Mouse (Mus musculus) G1E (cell line): ENCODE data around the gene Slc30a2. TPM values are rescaled to one million over a fixed set of nuclear protein-coding genes. Genes with fewer than 3 reads are reported as not detected.

Experiments used
- ATAC-seq: 2 replicates; pipeline ENCODE4 v1.8.0; 2016; ENCODE audit warnings: mild to moderate bottlenecking; ENCODE audit not compliant: insufficient number of reproducible peaks, poor library complexity, low FRiP score, severe bottlenecking; ENCODE audit errors: extremely low read depth
- DNase-seq: peaks from one replicate; pipeline ENCODE4 v3.0.0; 2012; ENCODE audit warnings: low spot score
- H3K27me3 ChIP-seq: 2 replicates; pipeline ENCODE4 v1.6.1; 2012; ENCODE audit warnings: mild to moderate bottlenecking, low read length, inconsistent platforms; ENCODE audit not compliant: insufficient read depth
- H3K36me3 ChIP-seq: replicated peaks from 2 replicates; pipeline ENCODE3; 2012; ENCODE audit warnings: mild to moderate bottlenecking, inconsistent platforms
- H3K4me1 ChIP-seq: 2 replicates; pipeline ENCODE4 v1.6.1; 2012; ENCODE audit warnings: low read depth, low read length, inconsistent platforms, mixed read lengths; ENCODE audit not compliant: insufficient read depth
- H3K4me3 ChIP-seq: 2 replicates; pipeline ENCODE4 v1.5.1; 2012; ENCODE audit warnings: low read depth, mild to moderate bottlenecking, inconsistent platforms, low read length, moderate library complexity, mixed read lengths
- H3K9me3 ChIP-seq: replicated peaks from 2 replicates; pipeline ENCODE4 v1.6.1; 2012; ENCODE audit warnings: inconsistent platforms
- CTCF ChIP-seq: IDR thresholded peaks from 2 replicates; pipeline ENCODE4 v1.5.1; 2012; ENCODE audit warnings: low read depth, low read length, inconsistent platforms, mixed read lengths
- GATA1 ChIP-seq: IDR thresholded peaks from 2 replicates; pipeline ENCODE4 v1.6.1; 2012; ENCODE audit warnings: borderline replicate concordance, low read length, inconsistent platforms, mixed read lengths
- GATA2 ChIP-seq: IDR thresholded peaks from 2 replicates; pipeline ENCODE4 v1.6.1; 2012; ENCODE audit warnings: low read depth, low read length, inconsistent platforms, borderline replicate concordance
- POLR2AphosphoS5 ChIP-seq: IDR thresholded peaks from 2 replicates; pipeline ENCODE4 v1.6.1; 2012; ENCODE audit warnings: low read depth, low read length, inconsistent platforms; ENCODE audit not compliant: insufficient replicate concordance
- TAL1 ChIP-seq: conservative IDR thresholded peaks from 2 replicates; pipeline ENCODE4 v1.6.1; 2012; ENCODE audit warnings: low read depth, low read length, inconsistent platforms, mixed read lengths
- polyA plus RNA-seq: library from polyadenylated mRNA; stranded (reverse); fragments of >175 nt; gene quantifications from 2 replicates; pipeline ENCODE4 v1.2.3, GENCODE M21; 2012
- total RNA-seq, 2 experiments: library from RNA; stranded (forward) in 1 of 2; stranded (reverse) in 1 of 2; fragments of 200-1000 nt in 1 of 2; fragments of >200 nt in 1 of 2; fragmentation: Nextera tagmentation in 1 of 2; gene quantifications; 2 replicates each; pipeline ENCODE4 v1.2.3; 2014 to 2017

The Slc30a2 gene
- total and polyA plus RNA-seq, 3 experiments = 4.6 to 8.2 (median 5.6) TPM

DNA sequence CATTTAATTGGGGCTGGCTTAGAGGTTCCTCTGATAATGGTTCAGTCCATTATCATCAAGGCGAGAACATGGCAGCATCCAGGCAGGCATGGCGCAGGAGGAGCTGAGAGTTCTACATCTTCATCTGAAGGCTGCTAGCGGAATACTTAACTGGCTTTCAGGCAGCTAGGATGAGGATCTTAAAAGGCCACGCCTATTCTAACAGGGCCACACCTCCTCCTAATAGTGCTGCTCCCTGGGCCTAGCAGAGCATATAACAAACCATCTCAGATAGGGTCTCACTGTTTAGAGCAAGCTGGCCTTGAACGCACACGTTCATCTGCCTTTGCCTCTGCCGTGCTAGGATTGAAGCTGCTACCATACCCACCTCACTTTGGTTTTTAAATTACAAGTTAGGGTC lies 6.8 kb downstream of the Slc30a2 start:
- ATAC-seq = no peak
- TF ChIP-seq CTCF (no peak), GATA1 (no peak), GATA2 (no peak), TAL1 (no peak), POLR2AphosphoS5 (no peak)

DNA sequence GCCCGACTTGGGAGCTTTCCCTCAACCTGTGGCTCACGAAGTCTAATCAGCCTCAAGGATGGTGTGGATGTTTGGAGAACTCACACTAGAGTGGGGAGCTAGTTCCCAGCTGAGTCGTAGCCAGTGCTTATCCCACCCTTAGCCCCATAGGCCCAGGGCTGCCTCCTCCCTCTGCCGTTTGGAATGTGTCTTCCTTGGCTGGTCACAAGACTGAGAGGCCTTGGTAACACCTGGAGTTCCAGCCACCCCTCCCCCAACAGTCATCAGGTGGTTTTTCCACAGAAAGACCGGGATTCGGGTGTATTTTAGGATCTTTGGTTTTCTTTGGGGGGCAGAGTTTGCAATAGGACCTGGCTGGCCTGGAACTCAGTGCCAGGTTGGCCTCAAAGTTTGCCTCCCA lies 7.7 kb downstream of the Slc30a2 start:
- no peaks in the 10 kb centered on the region for H3K27me3 ChIP-seq
- H3K4me1 ChIP-seq = peaks cover 69% of the 10 kb centered on the region
- H3K4me3 ChIP-seq = no peak overlapping the region
- H3K36me3 ChIP-seq = peaks cover 99% of the 10 kb centered on the region
- no peak for TF ChIP-seq GATA2
- no peak for TF ChIP-seq POLR2AphosphoS5
- TF ChIP-seq TAL1 = no peak
- no peak for TF ChIP-seq GATA1
- no peak for TF ChIP-seq CTCF
- DNase-seq (no peak), ATAC-seq (no peak)
- H3K9me3 ChIP-seq = no peaks in the 10 kb centered on the region

More for the DNA sequence above, 6.8 kb downstream of the Slc30a2 start:
- Histone ChIP-seq H3K27me3 (no peaks in the 10 kb centered on the region), H3K4me3 (no peak overlapping the region), H3K36me3 (peaks cover 97% of the 10 kb centered on the region), H3K4me1 (peaks cover 66% of the 10 kb centered on the region), H3K9me3 (no peaks in the 10 kb centered on the region)
- no peak for DNase-seq

DNA sequence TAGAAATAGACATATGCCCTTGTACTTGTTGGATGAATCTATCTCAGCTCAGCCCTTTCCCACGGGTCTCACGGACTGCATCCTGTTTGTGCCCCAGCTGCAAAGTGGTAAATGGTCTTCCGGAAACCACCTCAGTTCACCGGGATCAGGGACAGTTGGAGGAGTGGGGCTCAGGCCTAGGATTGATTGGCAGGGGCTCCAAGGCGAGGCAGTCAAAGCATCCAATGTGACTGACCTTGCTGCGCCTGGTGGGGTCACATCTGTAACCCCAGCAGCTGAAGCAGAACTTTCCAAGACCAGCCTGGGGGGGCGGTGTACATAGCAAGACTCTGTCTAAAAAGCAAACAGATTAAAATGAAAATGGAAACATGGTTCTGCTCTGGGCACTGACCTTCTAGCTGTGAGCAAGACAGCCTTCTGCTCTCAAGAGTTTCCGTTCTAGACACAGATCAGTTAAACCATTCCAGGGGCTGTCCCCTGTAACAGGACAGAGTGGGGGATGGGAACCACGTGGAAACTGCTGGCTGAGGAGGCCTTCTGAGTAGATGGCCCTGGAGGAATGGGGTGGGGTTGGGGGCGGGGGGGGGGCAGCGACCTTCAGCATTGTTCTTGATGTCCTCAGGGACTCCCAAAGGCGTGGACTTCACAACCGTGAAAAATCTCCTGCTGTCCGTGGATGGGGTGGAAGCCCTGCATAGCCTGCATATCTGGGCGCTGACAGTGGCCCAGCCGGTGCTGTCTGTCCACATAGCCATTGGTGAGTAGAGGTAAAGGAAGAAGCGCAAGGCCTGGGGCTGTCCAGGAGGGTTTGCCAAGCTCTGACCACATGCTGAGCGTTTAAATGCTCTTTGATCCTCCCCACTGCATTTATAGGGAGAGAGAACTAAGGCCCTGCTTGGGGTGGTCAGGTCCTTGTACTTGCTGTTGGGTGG lies 8.6 kb downstream of the Slc30a2 start:
- H3K9me3 ChIP-seq = no peaks in the 10 kb centered on the region
- ATAC-seq (no peak), DNase-seq (no peak)
- H3K4me1 ChIP-seq = peaks cover 70% of the 10 kb centered on the region
- H3K27me3 ChIP-seq = no peaks in the 10 kb centered on the region
- H3K4me3 ChIP-seq = no peak overlapping the region
- TF ChIP-seq GATA1 (no peak), POLR2AphosphoS5 (no peak), TAL1 (no peak), CTCF (no peak), GATA2 (no peak)
- H3K36me3 ChIP-seq = peaks cover 97% of the 10 kb centered on the region

DNA sequence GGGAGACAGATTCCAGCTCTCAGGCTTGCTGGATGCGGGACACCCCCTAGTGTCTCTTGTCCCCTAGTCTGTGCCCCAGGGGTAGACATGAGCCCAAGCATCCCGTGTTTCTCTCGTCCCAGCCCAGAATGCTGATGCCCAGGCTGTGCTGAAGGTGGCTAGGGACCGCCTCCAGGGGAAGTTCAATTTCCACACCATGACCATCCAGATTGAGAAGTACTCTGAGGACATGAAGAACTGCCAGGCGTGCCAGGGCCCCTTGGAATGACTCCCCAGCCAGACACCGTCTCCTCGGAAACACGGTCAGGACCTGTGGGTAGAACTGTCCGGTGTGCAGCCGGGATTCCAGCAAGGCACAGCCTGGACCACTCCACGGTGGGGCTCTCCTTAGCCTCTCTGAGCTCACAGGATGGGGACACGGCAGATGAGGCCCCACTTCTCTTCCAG lies 9.3 kb downstream of the Slc30a2 start:
- peaks cover 91% of the 10 kb centered on the region for H3K36me3 ChIP-seq
- no peak overlapping the region for H3K4me3 ChIP-seq
- H3K4me1 ChIP-seq = peaks cover 72% of the 10 kb centered on the region
- no peak for ATAC-seq
- no peak for TF ChIP-seq GATA1
- no peak for TF ChIP-seq POLR2AphosphoS5
- TF ChIP-seq TAL1 = no peak
- no peak for TF ChIP-seq CTCF
- peaks cover 4% of the 10 kb centered on the region; the same call in 1 of the 2 replicates for H3K27me3 ChIP-seq
- no peak for DNase-seq
- no peaks in the 10 kb centered on the region for H3K9me3 ChIP-seq

DNA sequence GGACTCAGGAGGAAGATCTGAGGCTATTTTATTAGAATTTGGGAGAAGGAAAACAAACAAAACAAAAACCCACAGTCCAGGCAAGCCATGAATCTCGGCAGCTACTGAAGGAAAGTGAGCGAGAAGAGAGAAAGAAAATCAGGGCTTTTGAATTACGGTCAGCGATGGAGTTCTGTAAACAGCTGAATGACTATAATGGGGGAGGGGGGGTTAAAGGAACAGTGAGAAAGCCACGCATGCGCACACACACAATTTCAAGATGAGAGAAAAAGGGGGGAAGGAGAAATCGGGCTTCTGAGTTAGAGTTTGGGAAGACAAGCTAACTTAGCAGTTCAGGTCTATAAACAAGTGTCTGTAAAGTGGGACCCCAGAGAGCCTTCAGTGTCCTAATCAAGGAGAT lies 9.9 kb downstream of the Slc30a2 start:
- ATAC-seq = no peak
- H3K27me3 ChIP-seq = peaks cover 10% of the 10 kb centered on the region; the same call in 1 of the 2 replicates
- TF ChIP-seq POLR2AphosphoS5 (no peak), GATA2 (no peak), CTCF (no peak), GATA1 (no peak), TAL1 (no peak)
- no peak overlapping the region for H3K4me3 ChIP-seq
- peaks cover 85% of the 10 kb centered on the region for H3K36me3 ChIP-seq
- no peaks in the 10 kb centered on the region for H3K9me3 ChIP-seq
- DNase-seq = no peak
- peaks cover 69% of the 10 kb centered on the region for H3K4me1 ChIP-seq

DNA sequence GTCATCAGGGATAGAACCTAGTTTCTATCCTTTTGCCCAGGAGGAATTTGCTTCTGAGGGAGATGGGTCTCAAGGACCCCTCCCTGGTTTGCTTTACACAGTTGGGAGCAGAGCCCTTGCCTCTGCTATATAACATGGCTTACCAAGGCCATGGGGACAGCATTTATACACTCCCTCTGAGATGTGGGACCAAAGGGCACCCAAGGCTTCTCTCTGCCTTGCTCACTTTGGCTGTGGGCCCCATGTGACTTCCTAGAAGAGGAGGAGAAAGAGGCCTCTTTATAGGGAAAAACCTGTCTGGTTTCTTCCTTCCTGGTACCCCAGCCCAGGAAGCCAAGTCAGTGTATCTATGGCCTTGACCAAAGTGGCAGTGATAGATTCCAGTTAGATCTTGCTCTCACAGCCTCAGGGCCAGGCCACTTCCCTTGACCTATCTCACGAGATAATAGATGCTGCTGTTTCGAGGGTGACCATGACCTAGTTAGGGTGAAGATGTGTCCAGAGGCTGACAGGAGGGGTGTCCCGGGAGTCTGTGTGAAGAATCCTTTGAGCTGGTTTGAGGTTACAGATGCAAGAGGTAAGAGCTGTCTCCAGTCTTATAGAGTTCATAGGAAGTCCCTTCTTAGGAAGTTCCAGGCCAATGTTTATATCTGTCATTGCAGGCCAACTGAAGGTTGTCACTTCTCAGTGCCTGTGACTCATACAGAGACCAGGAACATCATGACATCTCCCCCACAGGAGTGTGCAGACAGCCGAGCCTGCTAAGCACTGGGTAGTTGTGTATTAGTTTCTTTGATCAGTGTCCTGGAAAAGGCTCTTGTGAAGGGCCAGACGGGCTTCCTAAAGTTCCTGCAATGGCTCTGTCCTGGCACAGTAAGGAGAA lies 10.8 kb downstream of the Slc30a2 start:
- Histone ChIP-seq H3K4me3 (no peak overlapping the region), H3K27me3 (peaks cover 11% of the 10 kb centered on the region), H3K36me3 (peaks cover 76% of the 10 kb centered on the region), H3K4me1 (peaks cover 66% of the 10 kb centered on the region), H3K9me3 (no peaks in the 10 kb centered on the region)
- ATAC-seq (no peak), DNase-seq (no peak)
- TF ChIP-seq POLR2AphosphoS5 (no peak), GATA1 (no peak), TAL1 (no peak), GATA2 (no peak), CTCF (no peak)
